15 mouse cellular contexts compared by ENCODE assay signal in the genomic region with DNA sequence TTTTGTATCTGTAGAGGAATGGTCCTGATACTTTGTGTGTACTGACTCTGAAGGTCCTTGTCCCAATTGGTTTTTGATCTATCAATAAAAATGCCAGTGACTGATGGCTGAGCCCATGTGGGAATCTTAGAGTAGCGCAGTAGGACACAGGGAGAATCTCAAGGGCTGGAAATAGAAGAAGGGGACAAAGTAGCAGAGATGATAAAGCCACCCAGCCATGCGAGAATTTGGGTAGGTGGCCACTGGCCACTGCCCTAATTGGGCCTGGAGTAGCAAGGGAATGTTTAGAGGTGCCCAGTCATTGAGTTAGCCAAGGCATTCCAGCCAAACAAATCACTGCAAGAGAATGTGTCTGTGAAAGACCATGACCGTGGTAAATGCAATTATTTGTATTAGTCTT.
DNase-seq lines count a peak whose midpoint lies in the region.
"Had no signal": no experiment of that assay in that cellular context is flagged by ENCODE, and none has a peak within 500 bp of the region (broad histone marks: within the 10 kb centered on the region; RNA-seq: fewer than 3 reads in every experiment).

No protein-coding gene starts in this region.

- DNase-seq in heart, adult 11 months: peak; percentile 62
- no peak for DNase-seq in heart, adult 18-20 months
- peak; percentile 85 for DNase-seq in Muller cell, postnatal 12 days (ENCODE audit: inconsistent ontology term)
- DNase-seq in lung, postnatal 36 days: no peak
- DNase-seq: adrenal gland, adult 2 months; adrenal gland, adult 8-10 months; adrenal gland, postnatal 10 days; adrenal gland, postnatal 14 days; adrenal gland, postnatal 25 days; adrenal gland, postnatal 36 days; B cell, adult 2 months; cerebellum, adult 11 months; cerebellum, adult 11-12 months; cerebellum, adult 18-20 months; cerebellum, adult 2 months had no signal

Comparison
In these comparisons a context has a peak if more than half of its experiments do, and no peak if none do; other contexts are left out.
1. DNase-seq: peak in heart, adult 11 months (single experiment) and Muller cell, postnatal 12 days (single experiment); none in heart, adult 18-20 months (0 of 2) and lung, postnatal 36 days (single experiment).